Mouse (Mus musculus): ENCODE data around the gene Piezo1. TPM values are rescaled to one million over a fixed set of nuclear protein-coding genes. Genes with fewer than 3 reads are reported as not detected.

Gene Piezo1
- total RNA-seq, 2 experiments from 2014 or later, result 15.0 to 17.9 TPM

GRCm38 (mm10) chr8:122522796-122523651 lies 28.1 kb downstream of the Piezo1 start:
- peak in 1 of 2 experiments; percentile 81 for DNase-seq (ENCODE audit: extremely low spot score in 1 of 2, low spot score in 2 of 2)
- intact Hi-C loops (cut with DNase I), result no loop called here

DNA sequence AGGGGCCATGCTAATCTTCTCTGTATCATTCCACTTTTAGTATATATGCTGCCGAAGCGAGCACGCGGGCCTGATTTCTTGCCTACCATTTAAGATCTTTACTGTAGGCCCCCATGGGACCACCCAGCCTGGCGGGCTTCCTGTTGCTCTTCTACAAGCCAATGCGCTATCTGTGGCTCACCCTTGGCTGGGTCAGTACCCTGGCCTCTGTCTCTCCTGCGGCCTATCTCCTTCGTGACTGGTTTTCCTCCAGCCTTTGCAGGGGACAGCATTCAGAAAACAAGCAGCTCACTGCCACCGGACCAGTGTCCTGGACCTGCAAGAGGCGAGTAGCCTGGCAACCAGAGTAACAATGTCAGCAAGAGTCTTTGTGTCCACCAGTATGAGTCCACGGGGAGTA lies 30.5 kb downstream of the Piezo1 start:
- no peak for DNase-seq (ENCODE audit: extremely low spot score in 1 of 2, low spot score in 2 of 2)
- intact Hi-C loops (cut with DNase I), result no loop called here

DNA sequence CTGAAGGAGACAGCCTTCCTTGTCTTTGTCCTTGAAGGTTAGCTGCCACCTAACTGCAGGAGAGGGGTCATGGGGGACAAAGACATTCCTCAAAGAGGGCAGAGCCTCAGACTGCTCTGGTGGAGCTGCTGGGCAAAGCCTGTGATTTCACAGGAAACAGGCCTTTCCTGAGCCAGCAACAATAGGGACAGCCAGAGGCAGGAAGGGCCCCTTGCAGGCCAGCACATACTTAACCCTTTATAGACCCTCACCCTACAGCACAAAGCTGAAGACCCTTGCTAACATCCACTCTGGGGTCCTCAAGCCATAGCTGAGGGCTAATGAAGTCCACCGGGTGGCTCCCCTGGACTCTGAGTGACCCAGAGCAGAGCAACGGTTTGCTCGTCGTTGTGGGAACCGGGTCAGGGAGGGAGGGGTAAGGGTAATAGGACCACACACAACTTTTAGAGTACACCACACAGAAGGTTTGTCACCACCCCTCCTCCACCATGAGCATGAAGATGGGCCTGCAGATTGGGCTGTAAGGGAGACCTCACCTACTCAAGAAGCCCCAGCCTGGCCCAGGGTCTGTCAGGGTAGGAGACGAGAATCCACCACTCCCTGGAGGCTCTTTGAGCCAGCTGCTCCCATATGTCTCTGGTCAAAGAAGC lies 33.5 kb downstream of the Piezo1 start:
- peak in 1 of 2 experiments; percentile 72 for DNase-seq (ENCODE audit: extremely low spot score in 1 of 2, low spot score in 2 of 2)
- intact Hi-C loops (cut with DNase I), result no loop called here

DNA sequence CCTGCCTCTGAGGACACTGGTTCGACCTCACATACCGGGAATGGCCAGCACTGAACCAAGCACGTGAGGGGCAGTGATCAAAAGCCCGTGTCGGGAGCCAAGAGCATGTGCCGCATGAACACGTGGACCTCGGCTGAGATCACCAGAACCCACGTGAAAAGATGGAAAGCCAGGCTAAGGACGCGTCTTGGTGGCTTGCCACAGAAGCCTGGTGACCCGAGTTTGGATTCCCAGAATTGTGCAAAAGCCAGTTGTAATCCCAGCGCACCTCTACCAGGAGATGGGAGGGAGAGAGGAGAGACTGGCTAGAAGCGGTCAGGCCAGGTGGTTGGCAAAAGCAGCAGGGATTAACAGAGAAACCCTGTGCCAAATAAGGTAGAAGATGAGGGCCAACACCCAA lies 35.4 kb downstream of the Piezo1 start:
- intact Hi-C loops (cut with DNase I), result no loop called here
- DNase-seq (ENCODE audit: extremely low spot score in 1 of 2, low spot score in 2 of 2), result no peak

DNA sequence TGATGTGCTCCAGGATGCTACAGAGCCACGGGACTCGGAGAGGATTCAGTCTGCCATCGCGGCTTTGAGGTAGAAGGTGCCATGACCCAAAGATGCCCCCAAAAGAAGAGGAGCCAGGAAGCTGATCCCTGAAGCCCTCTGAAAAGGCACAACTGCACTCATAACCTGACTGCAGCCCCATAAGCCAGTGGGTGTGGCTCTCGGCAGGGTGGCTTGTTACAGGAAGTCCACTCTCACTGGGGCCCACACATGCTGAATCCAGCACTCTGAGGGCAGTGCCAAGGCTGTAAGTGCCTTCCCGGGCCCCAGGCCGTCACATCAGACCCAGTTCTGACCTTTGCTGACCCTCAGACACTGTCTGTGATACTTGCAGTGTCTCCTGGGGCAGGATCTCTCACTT lies 38.7 kb downstream of the Piezo1 start:
- no peak for DNase-seq (ENCODE audit: extremely low spot score in 1 of 2, low spot score in 2 of 2)
- intact Hi-C loops (cut with DNase I), result no loop called here

GRCm38 (mm10) chr8:122511552-122511951 lies 39.6 kb downstream of the Piezo1 start:
- no peak for DNase-seq (ENCODE audit: extremely low spot score in 1 of 2, low spot score in 2 of 2)
- intact Hi-C loops (cut with DNase I), result no loop called here

DNA sequence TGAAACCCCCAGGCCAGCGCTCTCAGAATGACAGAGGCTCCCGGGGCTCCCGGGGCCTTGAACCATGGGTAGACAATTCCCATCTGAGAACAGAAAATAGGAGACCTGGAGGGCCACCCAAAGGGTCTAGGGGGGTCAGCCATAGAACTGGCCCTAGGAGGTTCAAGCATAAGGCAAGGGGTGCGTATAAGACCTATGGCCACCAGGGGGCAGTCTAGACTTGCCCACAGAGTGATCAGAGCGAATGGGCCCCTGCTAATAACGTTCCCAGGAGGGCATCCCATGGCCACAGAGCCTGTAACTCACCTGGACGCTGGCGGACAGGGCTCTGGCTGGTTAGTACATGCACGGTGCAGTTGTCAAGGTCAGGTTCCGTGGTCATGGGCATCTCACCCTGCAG lies 50.3 kb downstream of the Piezo1 start:
- peak; percentile 66 to 79 for DNase-seq (ENCODE audit: extremely low spot score in 1 of 2, low spot score in 2 of 2)
- intact Hi-C loops (cut with DNase I), result loop anchor here (1.0 to 5.0 kb wide), 2 partner anchors 50 to 111 kb away; partner anchors contain the start of genes Galns, Piezo1 and Trappc2l

DNA sequence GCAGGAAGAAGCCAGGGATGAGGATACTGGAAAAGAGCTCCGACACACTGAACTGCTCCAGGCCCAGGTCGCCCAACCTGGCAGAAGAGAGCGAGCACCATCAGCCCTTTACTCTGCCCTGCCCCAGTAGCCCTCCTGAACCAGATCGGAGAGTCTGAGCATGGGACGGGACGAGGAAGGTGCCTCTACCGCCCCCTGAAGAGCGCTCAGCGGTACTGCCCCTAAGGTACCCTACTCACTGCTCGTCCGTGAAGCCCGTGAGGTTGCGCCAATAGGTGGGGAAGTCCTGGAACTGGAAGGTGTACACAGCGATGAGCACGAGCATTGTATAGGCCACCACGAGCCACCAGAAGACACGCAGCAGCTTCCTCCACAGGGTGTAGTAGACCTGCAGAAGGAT lies 53.2 kb downstream of the Piezo1 start:
- DNase-seq (ENCODE audit: extremely low spot score in 1 of 2, low spot score in 2 of 2), result no peak
- intact Hi-C loops (cut with DNase I), result loop anchor here (5.0 kb wide), 1 partner anchor 334 kb away; no protein-coding TSS in a partner anchor

- DNase-seq (ENCODE audit: extremely low spot score in 1 of 2, low spot score in 2 of 2), result peak in 1 of 2 experiments; percentile 47
- intact Hi-C loops (cut with DNase I), result loop anchor here (5.0 kb wide), 1 partner anchor 335 kb away; no protein-coding TSS in a partner anchor
Observed at GRCm38 (mm10) chr8:122497016-122497734, 54.0 kb downstream of the Piezo1 start.

GRCm38 (mm10) chr8:122488387-122488786 lies 62.7 kb downstream of the Piezo1 start:
- intact Hi-C loops (cut with DNase I), result no loop called here
- DNase-seq (ENCODE audit: extremely low spot score in 1 of 2, low spot score in 2 of 2), result no peak

DNA sequence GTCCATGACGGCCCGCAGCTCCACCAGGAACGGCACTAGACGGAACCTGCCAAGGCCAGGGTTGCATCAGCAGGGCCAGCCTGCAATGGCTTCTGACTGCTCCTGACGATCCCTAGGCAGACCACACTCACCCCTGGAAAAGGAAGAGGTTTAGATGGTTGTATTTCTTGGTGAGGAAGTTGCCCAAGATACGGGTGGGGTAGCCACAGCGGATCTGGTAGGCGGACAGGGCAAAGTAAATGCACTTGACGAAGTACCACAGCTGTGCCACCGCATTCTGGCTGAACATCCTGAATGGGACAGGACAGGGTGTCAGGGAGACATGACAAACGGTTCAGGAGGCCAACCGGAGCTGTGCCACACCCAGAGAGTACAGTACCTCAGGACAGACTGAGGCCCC lies 66.3 kb downstream of the Piezo1 start:
- no peak for DNase-seq (ENCODE audit: extremely low spot score in 1 of 2, low spot score in 2 of 2)
- intact Hi-C loops (cut with DNase I), result no loop called here

DNA sequence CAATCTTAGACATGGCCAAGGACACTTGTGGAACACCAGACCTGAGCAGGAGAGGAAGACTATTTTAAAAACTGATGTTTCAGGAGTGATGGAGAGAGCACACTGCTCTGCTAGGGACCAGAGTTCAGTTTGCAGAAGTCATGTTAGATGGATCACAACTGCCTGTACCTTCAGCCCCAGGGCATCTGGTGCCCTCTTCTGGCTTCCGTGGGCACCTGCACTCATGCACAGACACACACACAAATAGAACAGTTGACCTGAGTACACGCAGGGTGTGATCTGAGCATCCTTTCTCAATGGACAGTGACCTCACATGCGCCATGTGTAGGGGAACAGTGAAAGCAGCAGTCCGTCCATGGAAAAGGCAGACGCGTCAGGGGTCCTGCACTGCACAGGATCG lies 67.3 kb downstream of the Piezo1 start:
- no peak for DNase-seq (ENCODE audit: extremely low spot score in 1 of 2, low spot score in 2 of 2)
- intact Hi-C loops (cut with DNase I), result no loop called here

GRCm38 (mm10) chr8:122482448-122482847 lies 68.7 kb downstream of the Piezo1 start:
- DNase-seq (ENCODE audit: extremely low spot score in 1 of 2, low spot score in 2 of 2), result no peak

GRCm38 (mm10) chr8:122475580-122476320 lies 75.4 kb downstream of the Piezo1 start, which contains the start of the genes Rnf166 and Ctu2:
Rnf166 (minus strand) TSS chr8:122476064.
Ctu2 (plus strand) TSS chr8:122476143.
- peak; percentile 91 to 95 for DNase-seq (ENCODE audit: extremely low spot score in 1 of 2, low spot score in 2 of 2)
- intact Hi-C loops (cut with DNase I), result no loop called here

More at GRCm38 (mm10) chr8:122482448-122482847, 68.7 kb downstream of the Piezo1 start:
- intact Hi-C loops (cut with DNase I), result no loop called here

DNA sequence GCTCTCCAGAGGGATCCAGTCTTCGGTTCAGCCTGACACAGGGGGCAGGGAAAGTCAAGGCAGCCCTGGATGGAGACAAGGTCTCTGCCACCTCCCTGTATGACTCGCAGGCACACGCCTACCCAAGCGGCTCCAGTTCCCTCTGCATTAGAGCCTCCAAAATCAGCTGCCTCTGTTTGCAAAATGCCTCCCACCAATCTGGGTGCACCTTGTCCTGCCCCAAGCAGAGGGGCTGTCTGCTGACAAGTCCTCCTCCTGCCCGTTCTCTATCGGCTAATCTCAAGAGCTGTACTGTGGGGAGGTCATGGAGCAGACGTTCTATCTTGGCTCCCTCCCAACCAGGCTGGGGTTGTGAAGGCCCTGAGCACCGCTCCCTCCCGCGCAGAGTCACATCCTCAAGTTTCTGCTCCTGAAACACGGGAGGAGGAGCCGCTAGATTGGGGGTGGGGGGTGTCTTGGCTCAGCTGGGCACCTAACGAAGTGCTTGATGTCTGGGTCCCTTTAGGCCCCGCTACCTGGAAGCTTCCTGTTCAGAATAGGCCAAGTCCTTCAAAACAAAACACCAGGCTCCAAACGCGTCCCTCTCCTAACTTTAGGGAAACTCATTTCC lies 76.1 kb downstream of the Piezo1 start:
- intact Hi-C loops (cut with DNase I), result no loop called here

GRCm38 (mm10) chr8:122473911-122474421 lies 77.2 kb downstream of the Piezo1 start:
- intact Hi-C loops (cut with DNase I), result no loop called here
- no peak for DNase-seq (ENCODE audit: extremely low spot score in 1 of 2, low spot score in 2 of 2)

More for the DNA sequence above, 76.1 kb downstream of the Piezo1 start:
- DNase-seq (ENCODE audit: extremely low spot score in 1 of 2, low spot score in 2 of 2), result peak in 1 of 2 experiments; percentile 69

GRCm38 (mm10) chr8:122470691-122471090 lies 80.4 kb downstream of the Piezo1 start:
- no peak for DNase-seq (ENCODE audit: extremely low spot score in 1 of 2, low spot score in 2 of 2)
- intact Hi-C loops (cut with DNase I), result no loop called here

DNA sequence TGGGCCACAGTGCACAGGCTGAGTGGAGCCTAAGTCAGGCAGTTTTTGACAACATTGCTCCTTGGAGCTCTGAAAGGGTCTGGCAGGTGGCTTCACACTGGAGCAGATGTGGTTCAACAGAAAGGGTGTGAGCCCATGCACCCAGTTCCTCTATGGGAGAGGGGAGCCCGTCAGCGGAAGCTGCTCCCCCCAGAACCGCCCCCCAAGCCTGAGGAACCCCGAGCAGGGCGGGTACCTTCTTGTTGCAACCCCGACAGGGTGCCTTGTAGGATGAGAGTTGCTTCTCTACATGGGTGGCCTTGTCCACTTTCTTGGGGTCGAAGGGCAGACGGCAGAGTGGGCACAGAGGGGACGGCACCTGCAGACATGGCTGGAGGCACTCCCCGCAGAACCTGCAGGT lies 81.2 kb downstream of the Piezo1 start:
- no peak for DNase-seq (ENCODE audit: extremely low spot score in 1 of 2, low spot score in 2 of 2)

More for the DNA sequence above, 81.2 kb downstream of the Piezo1 start:
- intact Hi-C loops (cut with DNase I), result no loop called here

All from left cerebral cortex, postnatal 10 days (tissue).